Mouse (Mus musculus): ENCODE measurements at regions not wholly inside any gene's neighbourhood (a gene's known extent, or its start where the extent isn't known, plus 50 kb on each side); places are given as distances from the start of the nearest gene placed in this dataset.

DNA sequence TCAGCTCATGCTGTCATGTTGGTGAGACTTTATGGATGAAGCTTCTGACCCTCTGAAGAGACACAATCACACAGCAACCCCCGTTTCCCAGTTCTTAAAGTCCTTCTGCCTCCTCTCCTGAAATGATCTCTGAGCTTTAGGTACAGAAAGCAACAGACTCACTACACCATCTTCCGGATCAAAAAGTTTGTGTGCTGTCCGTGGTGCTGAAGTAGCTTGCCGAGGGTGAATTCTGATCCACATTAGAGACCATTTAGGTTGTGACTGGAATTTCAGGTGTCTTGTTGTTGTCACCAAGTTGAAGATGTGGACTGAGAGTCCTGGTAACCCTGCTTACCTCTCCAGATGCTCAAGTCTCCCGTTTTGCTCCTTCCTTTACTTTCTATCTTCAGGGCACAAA, 375.2 kb downstream of the Shisa9 start:
- DNase-seq (ENCODE audit: low spot score in 2 of 2): peak in 1 of 2 experiments; percentile 1

- DNase-seq (ENCODE audit: low spot score in 2 of 2): no peak
These were observed 405.6 kb downstream of the Shisa9 start for GRCm38 (mm10) chr16:12389545-12389944.

GRCm38 (mm10) chr16:12435697-12436221, 451.8 kb downstream of the Shisa9 start:
- DNase-seq (ENCODE audit: low spot score in 2 of 2): no peak

GRCm38 (mm10) chr16:12438622-12439021, 454.7 kb downstream of the Shisa9 start:
- DNase-seq (ENCODE audit: low spot score in 2 of 2): no peak

- DNase-seq (ENCODE audit: low spot score in 2 of 2): no peak
These were observed 470.9 kb downstream of the Shisa9 start for GRCm38 (mm10) chr16:12454791-12455190.

All from urinary bladder, postnatal 36 days (tissue).